Comparison of ENCODE assay signal across 9 mouse cellular contexts in genomic region chr6:97857690-97858089, GRCm38 (mm10). TPM values are rescaled to one million over a fixed set of nuclear protein-coding genes. Genes with fewer than 3 reads are reported as not detected.
A peak's percentile ranks its signal among the peaks of the same experiment; 100 is the strongest.
DNase-seq lines count a peak whose midpoint lies in the region; ATAC-seq and TF ChIP-seq lines count a peak whose summit lies in the region.
"Had no signal": no experiment of that assay in that cellular context is flagged by ENCODE, and none has a peak within 500 bp of the region (broad histone marks: within the 10 kb centered on the region; RNA-seq: fewer than 3 reads in every experiment).

No protein-coding gene starts in this region.

- H3K36me3 ChIP-seq in midbrain, embryonic 15.5 days (replicated peaks) = no peaks in the 10 kb centered on the region
- no peaks in the 10 kb centered on the region for H3K36me3 ChIP-seq in thymus, adult 2 months (ENCODE audit: control insufficient read depth, insufficient read depth, low read length)
- H3K36me3 ChIP-seq: liver, embryonic 13.5 days had no signal

- no peak overlapping the region for H3K4me2 ChIP-seq in midbrain, embryonic 15.5 days
- H3K4me2 ChIP-seq: liver, embryonic 13.5 days had no signal

- H3K9ac ChIP-seq in midbrain, embryonic 15.5 days = no peak overlapping the region
- H3K9ac ChIP-seq: liver, embryonic 13.5 days had no signal

- no peaks in the 10 kb centered on the region for H3K27me3 ChIP-seq in midbrain, embryonic 15.5 days (replicated peaks)
- H3K27me3 ChIP-seq in thymus, adult 2 months (ENCODE audit: control insufficient read depth, insufficient read depth, low read length) = no peaks in the 10 kb centered on the region
- H3K27me3 ChIP-seq: liver, embryonic 13.5 days had no signal

- DNase-seq in layer of hippocampus, adult 2 months (ENCODE audit: low spot score in 2 of 2) = peak in 1 of 2 experiments; percentile 11
- no peak for DNase-seq in layer of hippocampus, postnatal 10 days (ENCODE audit: low spot score in 2 of 2)
- DNase-seq in lung, postnatal 10 days = peak; percentile 46
- DNase-seq in thymus, adult 2 months = no peak
- DNase-seq in frontal cortex, postnatal 25 days (ENCODE audit: low spot score in 2 of 2) = no peak
- DNase-seq: liver, embryonic 13.5 days had no signal

- H3K4me3 ChIP-seq in layer of hippocampus, adult 2 months = no peak overlapping the region
- H3K4me3 ChIP-seq in cortical plate, adult 2 months (ENCODE audit: insufficient read depth, low read length) = no peak overlapping the region
- no peak overlapping the region for H3K4me3 ChIP-seq in midbrain, embryonic 15.5 days
- H3K4me3 ChIP-seq in thymus, adult 2 months (ENCODE audit: control insufficient read depth, insufficient read depth, low read length) = no peak overlapping the region
- H3K4me3 ChIP-seq: liver, embryonic 13.5 days had no signal

- peak; percentile 90 for ATAC-seq in granulocyte monocyte progenitor cell, adult 5-6 weeks (replicated peaks; ENCODE audit: poor library complexity, severe bottlenecking)
- no peak for ATAC-seq in midbrain, embryonic 15.5 days (replicated peaks)

- H3K9me3 ChIP-seq in midbrain, embryonic 15.5 days = no peaks in the 10 kb centered on the region
- H3K9me3 ChIP-seq: liver, embryonic 13.5 days had no signal

- peak; percentile 55 for TF ChIP-seq CTCF in layer of hippocampus, adult 2 months (conservative IDR thresholded peaks at IDR 0.05)
- TF ChIP-seq CTCF in cortical plate, adult 2 months (IDR thresholded peaks at IDR 0.05; ENCODE audit: extremely low read depth, insufficient read depth, low read length) = peak; percentile 22; the same call in 1 of the 2 replicates
- no peak for TF ChIP-seq CTCF in thymus, adult 2 months (IDR thresholded peaks at IDR 0.05; ENCODE audit: borderline replicate concordance, control insufficient read depth, extremely low read depth, insufficient read depth, low read length, poor library complexity)

- TF ChIP-seq POLR2A in cortical plate, adult 2 months (IDR thresholded peaks at IDR 0.05; ENCODE audit: extremely low read depth, insufficient read depth, low read length) = no peak
- no peak for TF ChIP-seq POLR2A in thymus, adult 2 months (IDR thresholded peaks at IDR 0.05; ENCODE audit: control insufficient read depth, extremely low read depth, insufficient read depth, low read length, poor library complexity)

- no peaks in the 10 kb centered on the region for H3K4me1 ChIP-seq in cortical plate, adult 2 months (ENCODE audit: control insufficient read depth, insufficient read depth, low read length)
- H3K4me1 ChIP-seq in midbrain, embryonic 15.5 days = no peaks in the 10 kb centered on the region
- no peaks in the 10 kb centered on the region for H3K4me1 ChIP-seq in thymus, adult 2 months (replicated peaks; ENCODE audit: control insufficient read depth, insufficient read depth, low read length)
- H3K4me1 ChIP-seq: liver, embryonic 13.5 days had no signal

- WGBS in midbrain, embryonic 15.5 days = 72% methylated on average over 3 of the region's 3 CpGs
- WGBS in thymus, adult 2 months = 47% methylated on average over 3 of the region's 3 CpGs

- no peak overlapping the region for H3K27ac ChIP-seq in layer of hippocampus, adult 2 months
- H3K27ac ChIP-seq in cortical plate, adult 2 months (ENCODE audit: insufficient read depth, low read length) = no peak overlapping the region
- H3K27ac ChIP-seq in midbrain, embryonic 15.5 days = no peak overlapping the region
- H3K27ac ChIP-seq in thymus, adult 2 months (ENCODE audit: control insufficient read depth, insufficient read depth, low read length) = no peak overlapping the region
- H3K27ac ChIP-seq: liver, embryonic 13.5 days had no signal

RNA-seq across cellular contexts. Expression of gene Mitf, which starts 50.8 kb away (rescaled TPM):
- total RNA-seq in layer of hippocampus, adult 2 months (2021) = 1 to 10 TPM; 7.2 to 7.9 TPM
- 1 to 10 TPM; 3.7 to 3.9 TPM for total RNA-seq in layer of hippocampus, postnatal 10 days (2021)
- 5.8 and 6.0 TPM in 2 replicates for polyA plus RNA-seq in cortical plate, adult 2 months (2012; rRNA removed)
- total RNA-seq in granulocyte monocyte progenitor cell, adult 5-6 weeks (2014; fragmentation: Nextera tagmentation) = 6.6 and 11.3 TPM in 2 replicates
- 7.4 and 7.5 TPM in 2 replicates for total RNA-seq in granulocyte monocyte progenitor cell, adult 5-6 weeks (2017)
- polyA plus RNA-seq in midbrain, embryonic 15.5 days (2015; fragmentation: Nextera tagmentation; extraction: Ambion mirVana) = 0.56 and 1.1 TPM in 2 replicates
- 2.9 and 4.4 TPM in 2 replicates for polyA plus RNA-seq in thymus, adult 2 months (2012; rRNA removed)
